Mouse (Mus musculus): ENCODE measurements around the gene Minar1.

Gene Minar1

DNA sequence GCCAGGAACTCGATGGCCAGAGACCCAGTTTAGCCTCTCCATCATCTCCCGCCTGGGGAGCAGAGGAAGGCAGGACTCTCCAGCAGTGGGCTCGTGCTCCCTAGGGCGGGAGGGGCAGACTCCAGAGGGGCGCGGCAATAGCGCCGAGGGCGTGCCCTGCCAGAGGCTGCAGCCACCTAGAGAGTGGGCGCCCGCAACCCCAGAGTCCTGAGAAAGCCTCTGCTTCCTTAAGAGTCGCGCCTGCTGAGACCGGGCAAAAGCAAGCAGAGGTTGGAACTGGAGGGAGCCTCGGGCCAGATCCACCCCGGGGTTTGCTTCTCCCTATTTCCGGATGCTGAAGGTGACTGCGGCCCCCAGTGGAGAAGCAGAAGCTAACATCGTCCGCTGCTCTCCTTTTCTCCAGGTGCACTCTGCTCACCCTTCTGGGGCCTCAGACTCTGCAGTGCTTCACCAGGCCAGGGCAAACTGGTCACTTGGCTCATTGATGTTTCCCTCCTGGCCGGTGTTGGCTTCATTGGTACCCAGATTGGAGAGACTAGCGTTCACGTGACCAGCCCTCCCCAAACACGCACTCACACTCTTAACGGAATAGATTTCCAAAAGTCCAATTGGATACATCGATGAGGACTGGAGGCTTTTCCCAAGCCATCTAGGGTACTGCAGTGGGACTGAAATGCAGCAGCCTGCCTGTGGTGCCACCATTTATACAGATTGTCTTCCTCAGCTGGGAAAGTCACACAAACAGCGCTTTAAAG, at the start of gene Minar1:
TSS of gene Minar1 (minus strand) at position 120 of the 755 bp plus-strand sequence.
- DNase-seq (ENCODE audit: low spot score in 2 of 2) = no peak

DNA sequence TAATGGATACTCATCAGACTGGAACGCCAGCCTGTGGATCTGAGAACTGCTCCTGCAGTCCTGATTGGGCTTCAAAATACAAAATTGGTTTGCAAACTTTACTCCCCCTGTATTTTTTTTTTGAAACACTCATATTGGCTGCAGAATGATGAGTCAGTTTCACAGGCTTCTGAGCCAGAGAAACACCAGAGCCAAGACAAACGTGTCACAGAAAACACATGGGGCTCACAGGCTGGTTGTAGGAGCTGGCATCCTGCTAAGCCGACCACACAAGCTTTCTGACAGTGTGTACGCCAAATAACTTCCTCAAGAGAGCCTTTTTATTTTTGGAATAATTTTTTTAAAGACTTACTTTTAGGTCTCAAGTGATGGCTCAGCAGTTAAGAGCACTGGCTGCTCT, 47.0 kb upstream of the Minar1 start:
- DNase-seq (ENCODE audit: low spot score in 2 of 2) = no peak

DNA sequence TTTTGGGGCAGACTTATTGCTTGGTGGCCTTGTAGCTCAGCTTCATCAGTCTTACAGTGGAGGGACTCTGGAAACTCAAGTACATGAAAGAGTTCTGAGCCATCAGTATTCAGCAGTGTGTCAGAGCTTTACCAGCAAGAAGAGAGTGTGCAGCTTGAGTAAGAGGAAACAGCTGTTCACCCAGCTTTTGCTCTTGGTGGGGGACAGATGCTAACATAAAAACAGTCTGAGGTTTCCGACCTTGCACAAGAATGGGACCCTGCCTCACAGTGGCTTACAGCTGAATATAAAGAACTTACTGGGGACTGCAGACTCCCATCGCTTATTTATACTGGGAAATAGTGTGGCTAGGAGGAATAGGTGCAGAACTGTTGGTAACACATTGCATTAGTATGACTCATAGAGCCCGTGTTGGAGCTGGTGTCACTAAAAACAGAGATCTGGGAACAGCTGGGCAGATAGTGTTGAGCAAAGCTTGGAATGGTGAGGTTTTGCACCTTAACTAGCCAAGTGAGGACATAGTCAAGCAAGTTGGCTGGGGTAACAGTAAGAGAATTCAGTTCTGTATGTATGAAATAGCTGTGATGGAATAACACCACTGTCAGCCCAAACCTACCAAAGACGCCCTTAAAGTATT, 44.5 kb upstream of the Minar1 start:
- DNase-seq (ENCODE audit: low spot score in 2 of 2) = peak; percentile 19 to 21

DNA sequence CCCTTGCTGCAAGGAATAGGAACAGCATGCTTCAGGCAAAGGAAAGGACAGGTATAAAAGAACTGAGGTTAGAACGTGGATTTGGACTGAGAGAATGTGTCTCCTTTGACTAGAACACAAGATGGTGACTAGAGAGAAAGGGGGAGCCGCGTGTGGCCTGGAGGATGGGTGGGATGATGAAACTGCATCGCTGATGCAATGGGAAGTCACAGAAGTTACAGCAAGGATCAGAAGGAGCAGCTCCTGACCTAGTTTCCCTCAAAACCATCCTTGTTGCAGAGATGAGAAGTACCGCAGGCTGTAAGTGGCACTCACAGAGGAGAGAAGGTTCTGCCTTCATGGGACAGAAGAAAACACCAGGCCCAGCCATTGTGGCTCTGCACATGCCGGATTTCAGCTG, 28.0 kb upstream of the Minar1 start:
- DNase-seq (ENCODE audit: low spot score in 2 of 2) = no peak

DNA sequence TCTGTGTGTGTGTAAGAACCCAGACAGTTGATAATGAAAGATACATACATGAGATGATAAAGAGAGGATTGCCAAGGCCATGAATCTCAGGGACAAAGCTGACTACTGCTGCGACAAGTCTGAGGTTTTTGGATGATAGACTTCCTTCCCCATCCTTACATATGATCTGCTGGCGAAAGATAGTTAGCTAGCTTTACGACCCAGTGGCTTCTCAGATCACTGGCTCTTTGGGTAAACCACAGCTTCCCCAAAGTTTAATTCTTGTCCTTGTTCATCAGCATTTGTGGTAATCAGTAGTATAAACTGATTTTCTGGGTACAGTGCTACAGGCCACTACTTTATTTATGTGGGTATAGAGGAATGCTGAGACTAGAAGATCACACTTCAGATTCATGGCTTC, 14.5 kb upstream of the Minar1 start:
- no peak for DNase-seq (ENCODE audit: low spot score in 2 of 2)

DNA sequence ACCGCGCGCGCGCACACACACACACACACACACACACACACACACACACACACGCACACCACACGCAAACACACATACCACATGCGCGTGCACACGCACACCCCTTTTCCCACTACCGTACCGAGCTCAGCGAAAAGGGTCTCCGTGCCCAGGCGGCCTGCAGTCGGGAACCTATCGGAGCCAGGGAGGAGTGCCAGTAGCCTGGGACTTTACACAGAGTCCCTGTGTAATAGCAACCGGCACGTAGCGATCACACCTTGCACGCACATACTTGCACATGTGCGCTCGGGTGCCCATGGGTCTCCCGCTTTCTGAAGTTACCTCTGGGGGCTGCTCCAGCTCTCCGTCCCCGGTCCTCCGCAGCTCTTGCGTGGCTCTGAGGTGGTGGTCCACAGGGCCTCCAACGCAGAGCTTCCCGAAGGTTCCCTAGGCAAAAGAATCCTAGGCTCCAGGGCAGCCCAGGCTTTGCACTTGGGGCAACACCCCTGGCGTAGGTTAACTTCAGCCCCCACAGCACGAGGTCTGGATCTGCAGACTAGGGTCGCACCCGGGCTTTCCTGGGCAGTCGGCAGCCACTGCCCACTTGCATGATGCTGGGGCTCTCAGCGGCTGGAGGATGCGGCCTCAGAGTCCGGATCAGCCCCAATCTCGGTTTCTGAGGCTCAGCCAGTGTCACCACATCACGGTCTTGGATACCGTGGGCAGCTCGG, 474 bp downstream of the Minar1 start:
- DNase-seq (ENCODE audit: low spot score in 2 of 2) = no peak

DNA sequence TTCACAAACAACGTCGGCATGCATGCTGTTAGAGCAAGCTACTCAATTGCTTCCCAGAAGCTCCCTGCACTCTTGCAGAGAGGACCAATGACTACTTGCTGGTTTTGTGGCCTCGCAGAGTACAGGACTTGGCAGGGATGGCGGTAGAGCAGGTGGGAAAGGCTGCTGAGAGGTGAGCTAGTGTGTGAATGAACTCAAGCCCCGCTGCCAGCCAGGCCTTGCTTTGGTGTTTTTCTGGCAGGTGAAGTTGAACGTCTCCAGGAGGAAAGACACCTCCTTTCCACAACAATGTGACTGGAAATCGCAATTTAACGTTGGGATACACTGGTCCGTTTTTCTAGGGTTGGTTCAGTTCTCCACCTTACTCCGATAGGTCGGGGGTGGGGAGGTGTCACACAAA, 1.2 kb downstream of the Minar1 start:
- no peak for DNase-seq (ENCODE audit: low spot score in 2 of 2)

DNA sequence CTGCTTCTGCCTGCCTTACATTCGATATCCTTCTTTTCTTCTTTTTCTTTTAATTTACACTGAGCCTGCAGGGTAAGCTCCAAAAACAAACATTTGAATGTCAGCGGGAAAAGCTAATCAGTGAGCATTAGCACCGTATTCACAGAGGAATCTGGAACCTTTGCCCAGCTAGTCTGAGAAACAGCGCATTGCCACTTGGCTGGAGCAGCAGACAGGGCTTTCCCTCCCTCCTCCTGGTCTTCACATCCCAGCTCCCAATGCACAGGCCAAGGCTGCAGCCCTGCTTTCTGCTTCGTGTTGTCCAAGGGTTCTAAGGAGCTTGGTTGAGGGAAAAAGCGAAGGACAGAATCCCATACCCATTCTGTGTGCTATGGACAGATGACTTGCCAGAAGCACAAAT, 2.6 kb downstream of the Minar1 start:
- DNase-seq (ENCODE audit: low spot score in 2 of 2) = no peak

DNA sequence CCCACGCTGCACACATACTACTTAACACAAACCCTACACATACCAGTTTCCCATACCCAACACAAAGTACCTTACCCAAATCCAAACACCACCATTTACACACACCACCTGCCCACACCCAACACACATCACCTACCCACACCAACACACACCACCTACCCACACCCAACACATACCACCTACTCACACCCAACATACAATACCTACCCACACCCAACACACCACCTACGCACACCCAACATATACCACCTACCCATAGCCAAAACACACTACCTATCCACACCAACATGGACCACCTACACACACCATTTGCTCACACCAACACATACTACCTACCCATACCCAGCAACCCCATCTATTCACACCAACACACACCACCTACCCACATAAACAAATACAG, 6.0 kb downstream of the Minar1 start:
- no peak for DNase-seq (ENCODE audit: low spot score in 2 of 2)

DNA sequence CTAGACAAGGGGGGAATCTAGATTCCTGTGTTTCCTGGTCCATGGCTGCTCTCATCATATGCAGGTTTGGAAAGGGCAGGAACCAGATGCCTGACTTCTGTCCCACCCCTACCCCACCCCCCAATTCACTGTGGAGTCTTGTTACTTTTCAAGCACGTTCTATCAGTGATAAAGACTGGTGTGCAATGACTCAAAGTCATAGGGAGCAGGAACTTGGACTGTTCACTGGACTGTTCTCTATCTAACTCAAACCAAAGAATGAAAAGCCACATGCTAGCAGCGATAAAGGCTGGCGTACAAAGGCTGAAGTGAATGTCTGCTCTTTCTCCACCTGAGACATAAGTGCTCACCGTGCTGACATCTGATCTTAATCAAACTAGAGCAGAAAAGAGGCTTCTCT, 12.3 kb downstream of the Minar1 start:
- no peak for DNase-seq (ENCODE audit: low spot score in 2 of 2)

DNA sequence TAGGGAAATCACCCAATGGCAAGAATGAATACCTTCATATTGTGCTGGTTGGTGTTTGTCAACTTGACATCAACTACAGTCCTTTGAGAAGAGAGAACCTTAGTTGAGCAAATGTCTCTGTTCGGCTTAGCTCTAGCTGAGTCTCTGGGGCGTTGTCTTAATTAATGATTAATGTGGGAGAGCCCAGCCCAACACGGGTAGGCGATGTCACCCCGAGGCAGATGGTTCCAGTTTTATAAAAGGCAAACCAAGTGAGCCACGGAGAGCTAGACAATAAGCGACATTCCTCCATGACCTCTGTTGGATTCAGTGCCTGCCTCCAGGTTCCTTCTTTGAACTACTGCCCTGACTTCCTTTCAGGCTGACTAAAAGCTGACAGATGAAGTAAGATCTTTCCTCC, 15.6 kb downstream of the Minar1 start:
- no peak for DNase-seq (ENCODE audit: low spot score in 2 of 2)

DNA sequence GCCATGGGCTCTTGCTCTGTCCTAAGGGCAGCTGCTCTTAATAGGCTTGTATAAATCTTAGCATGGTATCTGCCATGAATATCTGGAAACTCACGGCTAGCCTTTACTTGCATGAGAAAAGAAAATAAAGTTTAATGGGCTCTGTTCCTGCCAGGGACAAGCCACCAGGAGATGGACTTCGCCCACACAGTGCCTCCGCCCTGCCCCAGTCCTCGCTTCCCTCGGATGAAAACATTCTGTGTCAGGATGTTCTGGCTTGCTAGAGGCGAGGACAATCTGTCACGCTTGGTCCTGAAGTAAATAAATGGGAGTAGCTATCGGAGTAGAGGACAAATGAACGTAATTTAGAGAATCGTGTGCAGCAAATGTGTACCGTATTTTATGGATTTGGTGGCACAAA, 16.7 kb downstream of the Minar1 start:
- DNase-seq (ENCODE audit: low spot score in 2 of 2) = no peak

DNA sequence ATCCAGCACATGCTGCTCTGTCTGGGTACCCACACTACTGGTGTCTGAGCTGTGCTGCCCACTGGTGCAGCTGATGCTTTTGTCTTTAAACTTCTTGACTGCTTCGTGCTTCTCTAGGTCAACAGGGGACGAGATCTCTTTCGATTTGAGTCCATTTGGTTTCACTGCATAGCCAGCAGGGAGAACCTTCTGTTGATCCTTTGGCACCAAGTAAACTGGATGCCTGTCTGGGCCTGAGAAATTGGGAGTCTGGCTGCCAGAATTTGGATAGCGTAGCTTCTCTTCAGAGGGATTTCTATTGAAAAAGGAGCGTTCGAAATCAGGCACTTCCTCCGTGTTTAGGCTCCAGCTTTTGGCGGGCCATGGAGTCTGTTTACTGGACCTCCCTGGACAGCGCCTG, 21.0 kb downstream of the Minar1 start:
- DNase-seq (ENCODE audit: low spot score in 2 of 2) = no peak

DNA sequence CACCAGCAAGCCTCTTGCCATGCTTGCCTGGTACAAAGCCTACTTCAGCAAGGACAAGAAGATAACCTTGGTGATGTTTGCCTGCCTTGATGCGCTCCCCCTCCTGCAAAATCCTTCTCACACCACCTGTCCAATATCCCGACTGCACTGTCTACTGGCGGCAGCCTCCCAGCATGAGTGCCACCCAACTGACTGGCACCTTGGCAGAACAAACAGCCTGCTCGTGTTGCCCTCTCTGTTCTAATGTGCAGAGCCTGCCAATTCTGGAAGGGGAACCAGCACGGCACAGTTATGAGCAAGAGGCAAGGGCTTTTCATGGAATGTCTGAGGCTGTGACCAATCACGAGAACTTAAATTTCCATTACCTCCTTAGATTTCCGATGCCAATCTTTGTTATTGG, 22.2 kb downstream of the Minar1 start:
- DNase-seq (ENCODE audit: low spot score in 2 of 2) = no peak

DNA sequence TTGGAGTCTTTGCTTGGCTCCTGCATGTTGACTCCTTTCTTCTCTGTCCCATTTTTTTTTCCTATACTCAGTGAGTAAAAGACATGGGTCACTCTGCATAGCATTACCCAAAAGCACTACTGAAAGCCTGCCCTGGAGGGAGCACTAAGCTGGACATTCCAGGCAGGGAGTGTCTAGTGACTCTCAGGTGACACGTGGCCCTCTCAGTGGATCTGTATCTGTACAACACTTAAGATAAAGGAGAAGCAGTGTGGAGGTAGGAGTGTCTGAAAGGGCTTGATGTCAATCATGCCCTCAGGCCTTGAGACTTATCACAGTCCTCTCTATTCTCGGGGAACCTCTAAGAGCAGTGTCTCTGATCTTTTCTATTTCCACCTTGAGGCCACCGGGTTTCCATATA, 25.9 kb downstream of the Minar1 start:
- no peak for DNase-seq (ENCODE audit: low spot score in 2 of 2)

DNA sequence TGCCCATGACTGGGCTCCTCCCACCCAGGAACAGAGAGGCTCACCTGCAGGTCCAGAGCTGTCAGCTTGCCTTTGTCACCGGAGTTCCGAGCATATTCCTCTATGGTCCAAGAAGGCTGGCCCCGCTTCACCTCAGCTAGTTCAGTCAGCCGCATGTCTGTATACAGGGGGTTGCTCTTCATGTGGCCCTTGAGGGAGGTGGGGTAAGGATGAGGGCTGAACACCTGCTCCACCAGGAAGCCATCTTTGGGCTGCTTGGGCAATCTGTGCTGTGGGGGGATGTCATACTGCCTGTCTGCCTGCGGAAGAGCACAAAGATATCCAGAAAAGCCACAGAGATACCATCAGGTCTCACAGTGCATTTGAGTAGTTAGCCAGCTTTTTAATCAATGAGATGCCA, 26.5 kb downstream of the Minar1 start:
- DNase-seq (ENCODE audit: low spot score in 2 of 2) = no peak

DNA sequence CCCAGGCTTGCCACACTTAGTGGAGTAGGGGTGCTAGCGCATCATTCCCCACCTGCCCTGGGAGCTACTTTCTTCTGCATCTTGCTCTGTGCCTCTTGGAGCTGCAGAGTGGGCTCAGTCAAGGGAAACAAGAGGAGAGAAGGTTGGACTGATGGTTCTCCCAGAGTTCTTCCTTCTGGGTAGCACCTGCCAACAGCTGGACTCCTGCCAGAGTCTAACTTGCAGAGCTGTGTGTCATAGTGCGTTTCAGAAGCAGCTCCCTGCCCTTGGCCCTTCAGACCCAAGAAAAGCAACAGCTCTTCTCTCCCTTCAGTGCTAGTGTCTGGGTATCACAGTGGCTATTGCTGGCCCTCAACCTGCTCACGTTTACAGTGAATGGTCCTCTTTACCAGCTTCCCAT, 30.5 kb downstream of the Minar1 start:
- DNase-seq (ENCODE audit: low spot score in 2 of 2) = no peak

DNA sequence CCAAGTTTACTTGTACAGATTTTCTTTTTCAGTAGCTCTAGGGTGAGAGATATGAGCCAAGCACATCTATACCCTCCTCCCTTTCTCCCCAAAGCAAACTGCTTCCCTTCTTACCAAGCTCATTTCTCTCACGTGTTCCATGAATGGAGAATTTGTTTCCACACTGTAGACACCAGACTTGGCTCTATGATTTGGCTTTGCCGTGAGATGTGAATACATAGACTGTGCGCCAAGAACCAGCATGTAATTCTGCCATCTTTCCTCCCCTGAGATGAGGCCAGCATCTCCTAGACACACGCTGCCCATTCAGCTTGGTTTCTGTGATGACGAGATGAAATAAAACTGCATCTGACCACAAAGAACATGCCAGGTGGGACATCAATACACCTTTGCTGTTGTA, 44.5 kb downstream of the Minar1 start:
- DNase-seq (ENCODE audit: low spot score in 2 of 2) = no peak

DNA sequence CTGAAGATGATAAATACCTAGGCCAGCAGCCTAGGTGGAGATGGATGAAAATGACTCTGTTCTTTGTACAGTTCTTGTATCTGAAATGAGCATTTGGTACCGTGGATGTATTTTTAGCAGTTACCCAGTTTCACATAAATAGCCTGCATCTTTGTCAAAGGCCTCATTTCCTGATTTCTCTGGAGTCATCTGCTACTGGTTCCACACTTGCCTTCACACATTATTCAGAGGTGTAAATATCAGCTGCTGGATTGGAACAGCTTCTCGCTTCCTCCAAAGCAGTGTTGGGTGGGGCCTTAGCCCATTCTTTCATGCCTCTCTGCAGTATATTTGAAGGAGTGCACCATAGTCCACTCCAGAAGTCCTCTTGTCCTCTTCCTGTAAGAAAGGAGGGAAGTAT, 70.3 kb downstream of the Minar1 start:
- no peak for DNase-seq (ENCODE audit: low spot score in 2 of 2)
